Mouse (Mus musculus): ENCODE measurements around the gene 4930563M21Rik.
A peak's percentile ranks its signal among the peaks of the same experiment; 100 is the strongest.
"Not testable (repeated sequence)": the region's sequence is repeated elsewhere in the genome, so short reads cannot be mapped to it uniquely, and the experiment has no call there.

The 4930563M21Rik gene

DNA sequence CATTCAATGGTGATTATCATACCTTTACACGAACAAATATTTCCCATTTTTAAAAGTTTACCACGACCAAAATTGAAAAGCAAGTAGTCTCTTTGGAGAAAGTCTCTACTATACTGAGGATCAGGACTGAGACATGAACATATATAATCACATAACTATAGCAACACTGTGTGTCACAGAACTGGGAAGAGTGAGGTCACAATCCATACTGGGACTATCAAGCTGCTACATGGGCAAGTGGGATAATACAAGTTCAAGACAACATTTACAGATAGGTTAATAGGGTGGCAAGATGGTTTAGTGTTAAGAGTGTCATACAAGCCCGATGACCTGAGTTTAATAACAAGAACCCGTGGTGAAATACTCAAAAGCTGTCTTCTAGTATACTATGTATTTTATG, at the start of gene 4930563M21Rik:
TSS of gene 4930563M21Rik (minus strand) at position 101 of the 400 bp plus-strand sequence.
- no peaks in the 10 kb centered on the region for H3K27me3 ChIP-seq (ENCODE audit: control insufficient read depth, insufficient read depth, low read length, poor library complexity, severe bottlenecking)
- no peak for DNase-seq (ENCODE audit: low read depth, low spot score)
- H3K36me3 ChIP-seq (ENCODE audit: control insufficient read depth, insufficient read depth, low read length, poor library complexity, severe bottlenecking), result no peaks in the 10 kb centered on the region

DNA sequence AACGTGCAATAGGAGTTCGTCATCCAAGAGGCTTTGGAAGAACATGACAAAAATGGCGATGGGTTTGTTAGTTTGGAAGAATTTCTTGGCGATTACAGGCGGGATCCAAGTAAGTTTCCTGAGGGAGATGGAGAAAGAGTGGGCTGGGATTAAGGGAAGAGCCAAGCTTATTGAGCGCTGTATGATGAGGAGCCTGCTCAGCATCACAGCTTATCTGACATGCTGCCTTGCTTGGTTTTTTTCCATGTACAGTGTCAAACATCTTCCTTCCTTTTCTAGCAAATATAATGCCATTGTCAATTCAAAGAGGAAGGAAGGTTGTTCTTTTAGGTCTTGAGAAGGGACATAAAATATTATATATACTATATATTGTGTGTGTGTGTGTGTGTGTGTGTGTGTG, 45.8 kb upstream of the 4930563M21Rik start:
- peaks cover 5% of the 10 kb centered on the region for H3K36me3 ChIP-seq (ENCODE audit: control insufficient read depth, insufficient read depth, low read length, poor library complexity, severe bottlenecking)
- no peak for DNase-seq (ENCODE audit: low read depth, low spot score)
- no peaks in the 10 kb centered on the region for H3K27me3 ChIP-seq (ENCODE audit: control insufficient read depth, insufficient read depth, low read length, poor library complexity, severe bottlenecking)

DNA sequence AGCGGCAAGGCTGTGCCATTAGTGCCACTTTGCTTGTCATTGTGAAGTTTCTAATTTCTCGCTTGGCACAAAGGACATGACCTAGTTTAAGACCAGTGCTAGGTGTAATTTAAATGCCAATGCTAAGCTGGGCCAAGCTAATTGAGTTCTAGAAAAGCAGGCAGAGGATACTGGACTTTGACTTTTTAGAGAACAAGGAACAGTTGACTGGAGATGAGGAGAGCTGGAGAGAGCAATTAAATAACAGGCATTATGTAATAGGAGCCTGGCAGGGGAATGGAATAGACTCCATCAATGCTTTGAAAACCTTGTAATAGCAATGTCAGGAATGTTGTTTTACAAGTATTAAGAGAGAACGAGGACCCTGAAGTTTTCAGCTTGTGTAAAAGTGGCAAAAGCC, 43.4 kb upstream of the 4930563M21Rik start:
- peaks cover 3% of the 10 kb centered on the region; the same call in 1 of the 2 replicates for H3K36me3 ChIP-seq (ENCODE audit: control insufficient read depth, insufficient read depth, low read length, poor library complexity, severe bottlenecking)
- no peak for DNase-seq (ENCODE audit: low read depth, low spot score)

DNA sequence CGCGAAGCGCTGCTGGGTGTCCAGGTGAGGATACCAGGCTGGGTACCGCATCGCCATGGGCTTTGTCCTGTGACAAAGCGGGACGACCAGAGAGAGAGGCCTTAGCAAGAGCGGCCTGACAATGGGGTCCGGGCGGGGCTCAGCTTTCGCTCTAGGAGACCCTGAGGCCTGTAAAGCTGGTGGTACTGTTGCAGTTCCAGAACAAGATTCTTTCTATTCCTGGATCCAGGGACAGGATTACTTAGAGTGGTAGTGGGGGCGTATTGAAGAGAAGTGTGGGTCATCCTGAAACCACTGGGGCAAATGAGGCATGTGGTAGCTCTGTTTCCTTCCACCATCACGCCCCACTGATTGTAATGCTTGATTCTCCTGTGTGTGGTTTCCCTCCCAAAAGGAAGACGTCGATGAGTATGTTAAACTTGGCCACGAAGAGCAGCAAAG, 31.9 kb upstream of the 4930563M21Rik start:
- no peaks in the 10 kb centered on the region for H3K27me3 ChIP-seq (ENCODE audit: control insufficient read depth, insufficient read depth, low read length, poor library complexity, severe bottlenecking)
- H3K36me3 ChIP-seq (ENCODE audit: control insufficient read depth, insufficient read depth, low read length, poor library complexity, severe bottlenecking), result no peaks in the 10 kb centered on the region
- DNase-seq (ENCODE audit: low read depth, low spot score), result peak; percentile 47

More for the DNA sequence above, 43.4 kb upstream of the 4930563M21Rik start:
- H3K27me3 ChIP-seq (ENCODE audit: control insufficient read depth, insufficient read depth, low read length, poor library complexity, severe bottlenecking), result no peaks in the 10 kb centered on the region

DNA sequence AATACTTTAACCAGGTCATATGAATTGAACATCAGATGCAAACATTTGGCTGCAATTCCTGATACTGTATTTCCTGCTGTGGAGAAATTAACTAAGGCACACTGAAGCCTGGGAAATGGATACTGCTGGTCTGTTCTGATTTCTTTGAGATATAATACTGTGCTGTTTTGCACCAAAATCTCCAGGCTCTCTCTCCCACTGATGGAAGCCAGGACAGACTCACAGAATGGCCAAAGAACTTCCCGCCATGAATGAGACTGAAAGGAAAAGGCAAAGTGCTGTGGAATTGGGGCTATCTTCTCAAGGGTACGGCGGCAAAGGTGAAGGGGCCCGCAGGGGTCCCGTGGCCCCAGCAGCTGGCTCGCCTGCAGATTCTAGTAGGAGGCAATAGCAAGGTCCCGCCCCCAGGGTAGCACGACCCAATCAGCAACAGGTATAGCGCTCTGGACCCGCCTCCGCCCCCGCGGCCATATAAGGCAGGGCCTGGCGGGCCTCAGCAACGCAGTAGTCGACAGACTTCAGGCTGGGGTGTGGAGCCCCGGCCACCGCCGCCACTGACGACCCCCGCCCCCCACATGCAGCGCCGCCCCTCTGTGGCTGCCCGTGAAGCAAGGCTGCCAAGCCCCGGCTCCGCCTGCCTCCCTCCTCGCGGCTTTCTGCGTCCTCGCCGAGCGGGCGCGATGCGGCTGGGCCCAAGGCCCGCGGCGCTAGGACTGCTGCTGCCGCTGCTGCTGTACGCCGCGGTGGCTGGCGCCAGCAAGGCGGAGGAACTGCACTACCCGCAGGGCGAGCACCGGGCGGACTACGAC, 31.2 kb upstream of the 4930563M21Rik start, which contains the start of gene Rcn2:
TSS of gene Rcn2 (plus strand) at position 474 of the 809 bp plus-strand sequence.
- DNase-seq (ENCODE audit: low read depth, low spot score), result peak; percentile 95
- no peaks in the 10 kb centered on the region for H3K27me3 ChIP-seq (ENCODE audit: control insufficient read depth, insufficient read depth, low read length, poor library complexity, severe bottlenecking)
- H3K36me3 ChIP-seq (ENCODE audit: control insufficient read depth, insufficient read depth, low read length, poor library complexity, severe bottlenecking), result no peaks in the 10 kb centered on the region

- Histone ChIP-seq H3K27me3 (ENCODE audit: control insufficient read depth, insufficient read depth, low read length, poor library complexity, severe bottlenecking) (no peaks in the 10 kb centered on the region), H3K36me3 (ENCODE audit: control insufficient read depth, insufficient read depth, low read length, poor library complexity, severe bottlenecking) (no peaks in the 10 kb centered on the region)
- DNase-seq (ENCODE audit: low read depth, low spot score), result no peak
Measured at GRCm38 (mm10) chr9:56032219-56032618, 21.9 kb upstream of the 4930563M21Rik start.

DNA sequence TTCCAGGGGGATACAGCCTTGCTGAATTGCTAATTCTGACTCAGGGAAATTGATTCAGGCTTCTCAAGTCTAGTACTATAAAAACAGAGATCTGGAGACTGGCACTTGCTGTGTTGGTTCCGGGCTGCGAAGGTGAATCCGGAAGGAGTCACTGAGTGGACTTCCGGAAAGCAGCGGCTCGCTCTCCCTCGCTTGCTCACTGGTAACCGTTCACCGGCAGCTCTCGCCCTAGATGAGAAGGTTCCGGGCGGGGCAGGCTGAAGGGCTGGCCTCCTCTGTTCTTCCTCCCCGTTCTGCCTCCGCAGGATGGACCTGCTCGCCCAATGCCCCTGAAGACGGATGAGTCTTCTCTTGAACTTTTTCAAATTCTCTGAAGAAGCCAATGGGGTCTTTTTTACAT, 16.9 kb upstream of the 4930563M21Rik start:
- Histone ChIP-seq H3K27me3 (ENCODE audit: control insufficient read depth, insufficient read depth, low read length, poor library complexity, severe bottlenecking) (no peaks in the 10 kb centered on the region), H3K36me3 (ENCODE audit: control insufficient read depth, insufficient read depth, low read length, poor library complexity, severe bottlenecking) (no peaks in the 10 kb centered on the region)
- DNase-seq (ENCODE audit: low read depth, low spot score), result no peak

DNA sequence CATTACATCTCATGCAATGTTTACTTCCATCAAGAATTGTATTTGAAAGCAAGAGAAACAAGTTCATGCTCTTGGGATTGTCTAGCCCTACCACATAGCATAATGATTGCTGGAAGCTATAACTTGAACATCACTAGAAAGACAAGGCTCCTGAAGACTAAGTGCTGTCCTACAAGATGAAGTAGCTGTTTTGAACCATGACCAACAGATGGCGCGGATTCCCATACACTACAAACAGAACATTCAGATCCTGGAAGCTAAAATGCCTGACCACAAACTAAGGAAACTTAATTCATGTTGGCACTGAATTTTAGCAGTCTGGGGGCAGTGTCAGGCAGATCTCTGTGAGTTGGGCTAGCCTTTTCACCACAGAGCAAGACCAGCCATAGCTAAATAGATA, 14.4 kb upstream of the 4930563M21Rik start:
- peak; percentile 6 for DNase-seq (ENCODE audit: low read depth, low spot score)
- Histone ChIP-seq H3K27me3 (ENCODE audit: control insufficient read depth, insufficient read depth, low read length, poor library complexity, severe bottlenecking) (no peaks in the 10 kb centered on the region), H3K36me3 (ENCODE audit: control insufficient read depth, insufficient read depth, low read length, poor library complexity, severe bottlenecking) (no peaks in the 10 kb centered on the region)

GRCm38 (mm10) chr9:56004679-56005078, 5.7 kb downstream of the 4930563M21Rik start:
- H3K27me3 ChIP-seq (ENCODE audit: control insufficient read depth, insufficient read depth, low read length, poor library complexity, severe bottlenecking); DNase-seq (ENCODE audit: low read depth, low spot score); H3K36me3 ChIP-seq (ENCODE audit: control insufficient read depth, insufficient read depth, low read length, poor library complexity, severe bottlenecking): not testable (repeated sequence)

- Histone ChIP-seq H3K36me3 (ENCODE audit: control insufficient read depth, insufficient read depth, low read length, poor library complexity, severe bottlenecking) (no peaks in the 10 kb centered on the region), H3K27me3 (ENCODE audit: control insufficient read depth, insufficient read depth, low read length, poor library complexity, severe bottlenecking) (no peaks in the 10 kb centered on the region; the same call in 1 of the 2 replicates)
- DNase-seq (ENCODE audit: low read depth, low spot score), result peak; percentile 79
Measured at GRCm38 (mm10) chr9:55946819-55947218, 63.5 kb downstream of the 4930563M21Rik start.

GRCm38 (mm10) chr9:55941356-55941755, 69.0 kb downstream of the 4930563M21Rik start:
- H3K36me3 ChIP-seq (ENCODE audit: control insufficient read depth, insufficient read depth, low read length, poor library complexity, severe bottlenecking), result no peaks in the 10 kb centered on the region
- DNase-seq (ENCODE audit: low read depth, low spot score), result no peak

GRCm38 (mm10) chr9:55938618-55938985, 71.7 kb downstream of the 4930563M21Rik start:
- no peak for DNase-seq (ENCODE audit: low read depth, low spot score)
- Histone ChIP-seq H3K36me3 (ENCODE audit: control insufficient read depth, insufficient read depth, low read length, poor library complexity, severe bottlenecking) (no peaks in the 10 kb centered on the region), H3K27me3 (ENCODE audit: control insufficient read depth, insufficient read depth, low read length, poor library complexity, severe bottlenecking) (no peaks in the 10 kb centered on the region)

More at GRCm38 (mm10) chr9:55941356-55941755, 69.0 kb downstream of the 4930563M21Rik start:
- H3K27me3 ChIP-seq (ENCODE audit: control insufficient read depth, insufficient read depth, low read length, poor library complexity, severe bottlenecking), result no peaks in the 10 kb centered on the region

DNA sequence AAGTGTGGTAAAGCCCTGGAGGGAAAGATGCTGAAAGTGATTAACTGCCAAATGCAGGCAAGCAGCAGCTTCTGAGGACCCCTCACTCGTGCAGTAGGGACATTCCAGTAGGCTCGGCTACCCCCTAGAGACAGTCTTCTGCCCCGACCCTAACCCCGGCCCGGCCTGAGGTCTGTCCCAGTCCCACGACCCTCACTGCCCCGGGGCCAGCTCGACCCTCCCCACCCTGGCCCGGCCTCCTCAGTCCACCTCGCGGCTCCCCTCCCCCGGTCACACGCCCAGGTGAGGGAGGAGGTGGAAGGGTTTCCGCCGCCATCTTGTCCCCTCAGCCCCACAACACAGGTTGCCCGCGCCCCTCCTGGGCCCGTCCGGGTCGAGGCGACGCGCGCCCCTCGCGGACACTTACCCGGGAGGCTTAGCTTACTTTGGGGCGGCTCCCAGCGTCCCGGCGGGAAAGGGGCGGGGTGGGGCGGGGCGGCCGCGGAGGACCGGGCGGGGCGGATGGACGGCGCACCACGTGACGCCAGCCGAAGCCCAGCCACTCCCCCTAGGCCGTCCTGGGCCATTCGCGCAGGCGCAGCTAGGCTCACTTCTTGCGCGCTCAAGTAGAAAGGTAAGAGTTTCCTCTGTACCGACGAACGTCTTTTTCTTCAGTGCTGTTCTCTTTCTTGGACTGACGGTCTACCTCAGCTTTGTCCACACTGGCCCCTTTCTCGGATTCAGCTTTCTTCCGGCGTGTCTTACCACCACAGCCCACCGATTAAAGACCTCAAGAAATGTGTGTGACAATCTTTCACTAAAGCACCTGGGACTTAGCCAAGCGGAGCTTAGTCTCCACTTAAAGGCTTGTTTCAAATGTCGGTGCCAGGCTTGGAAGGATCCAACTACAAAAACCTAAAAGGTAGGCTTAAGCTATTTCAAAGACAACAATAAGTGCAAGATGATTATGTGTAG, 72.4 kb downstream of the 4930563M21Rik start, which contains the start of gene Scaper:
TSS of gene Scaper (minus strand) at position 456 of the 954 bp plus-strand sequence.
- H3K27me3 ChIP-seq (ENCODE audit: control insufficient read depth, insufficient read depth, low read length, poor library complexity, severe bottlenecking), result no peaks in the 10 kb centered on the region

DNA sequence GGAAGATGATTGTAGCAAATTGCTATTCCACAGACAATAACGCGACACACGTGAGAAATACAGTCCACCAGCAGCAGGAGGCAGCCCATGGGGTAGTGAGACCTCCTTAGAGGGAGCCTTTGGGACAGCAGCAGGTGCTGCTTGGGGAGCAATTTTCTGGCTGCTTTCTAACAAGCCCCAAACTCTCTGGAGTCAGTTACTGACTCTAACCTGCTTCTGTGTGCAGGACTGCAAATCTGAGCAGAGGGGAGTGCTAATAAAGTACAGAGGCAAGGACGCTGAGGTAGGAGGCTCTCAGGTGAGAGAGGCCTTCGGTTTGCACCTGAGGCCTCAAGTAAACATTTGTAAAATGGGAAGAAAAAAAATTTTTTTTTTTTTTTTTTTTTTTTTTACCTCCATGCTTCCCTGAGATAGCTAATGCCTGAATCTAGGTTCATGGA, 73.1 kb downstream of the 4930563M21Rik start:
- H3K36me3 ChIP-seq (ENCODE audit: control insufficient read depth, insufficient read depth, low read length, poor library complexity, severe bottlenecking), result no peaks in the 10 kb centered on the region
- DNase-seq (ENCODE audit: low read depth, low spot score), result peak; percentile 19
- H3K27me3 ChIP-seq (ENCODE audit: control insufficient read depth, insufficient read depth, low read length, poor library complexity, severe bottlenecking), result no peaks in the 10 kb centered on the region

More for the DNA sequence above, 72.4 kb downstream of the 4930563M21Rik start, which contains the start of gene Scaper:
- DNase-seq (ENCODE audit: low read depth, low spot score), result peak; percentile 96
- no peaks in the 10 kb centered on the region for H3K36me3 ChIP-seq (ENCODE audit: control insufficient read depth, insufficient read depth, low read length, poor library complexity, severe bottlenecking)
